Mouse (Mus musculus) thymus, adult 18-20 months (tissue): Measurements from ENCODE around the gene Sytl2.

Source experiments
- DNase-seq, 2 experiments: peaks; one replicate each; pipeline ENCODE4 v3.0.0; 2022; ENCODE audit warnings: mixed read lengths in 2 of 2

Sytl2 gene

DNA sequence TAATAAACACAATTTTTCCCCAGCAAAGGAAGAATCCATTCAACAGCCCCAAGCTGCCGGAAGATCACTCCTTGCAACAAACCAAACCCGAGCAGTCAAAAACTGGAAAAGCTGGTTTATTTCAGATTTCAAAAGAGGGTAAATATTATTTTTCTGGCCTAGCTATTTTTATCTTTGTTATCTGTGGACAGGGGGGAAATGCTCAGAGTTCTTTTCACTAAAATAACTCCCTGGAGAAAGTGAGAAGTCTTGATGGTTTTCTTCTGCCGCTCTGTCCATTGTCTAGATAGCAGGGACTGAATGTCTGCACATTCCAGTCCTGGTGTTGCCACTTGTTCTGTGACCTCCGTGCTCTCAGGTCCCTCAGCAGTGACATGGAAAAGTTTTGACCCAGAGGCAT is 70.8 kb downstream of the Sytl2 start:
- DNase-seq, result no peak

DNA sequence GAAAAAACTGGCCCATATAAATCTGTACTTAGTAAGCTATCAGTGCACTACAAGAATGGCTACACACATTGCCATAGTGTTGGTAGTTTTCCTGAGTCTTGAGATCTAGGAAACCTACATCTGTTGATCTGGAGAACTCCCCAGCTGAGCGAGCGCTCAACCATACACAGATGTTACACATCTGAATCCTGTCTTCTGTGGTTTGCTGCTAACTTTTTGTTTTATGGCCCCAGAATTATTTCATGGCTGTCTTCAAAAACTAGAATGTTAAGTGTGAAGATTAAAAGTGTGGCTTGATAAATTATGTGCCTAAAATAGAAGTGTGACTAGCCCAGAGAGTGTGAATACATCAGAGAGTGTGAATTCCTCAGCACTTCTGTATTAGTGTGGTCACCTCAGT is 82.4 kb downstream of the Sytl2 start:
- DNase-seq, result no peak

DNA sequence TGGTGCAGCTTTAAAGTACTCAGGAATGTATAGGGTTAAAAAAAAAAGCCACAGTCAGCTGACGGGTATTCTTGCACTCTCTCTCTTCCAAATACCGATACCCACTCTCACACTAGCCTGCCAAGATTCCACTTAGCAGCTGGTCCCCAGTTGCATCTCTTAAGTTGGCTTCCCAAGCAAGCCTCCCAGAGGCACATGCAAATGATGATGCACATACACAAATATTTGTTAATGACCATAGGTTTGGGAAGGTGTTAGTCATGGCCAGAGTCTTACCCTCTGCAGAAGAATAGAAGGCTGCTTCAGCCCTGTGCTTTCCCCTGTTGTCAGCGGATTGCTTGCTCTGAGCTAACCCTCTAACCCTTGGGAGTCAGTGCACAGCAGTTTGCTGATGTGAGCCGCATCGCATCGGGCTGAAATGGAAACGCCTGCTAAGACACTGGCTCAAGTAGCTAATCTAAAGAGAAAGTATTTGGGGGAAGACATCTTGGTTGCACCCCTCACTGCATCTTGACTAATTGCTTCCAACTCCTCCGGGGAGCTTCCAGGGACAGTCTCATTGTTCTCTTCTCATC is 84.9 kb downstream of the Sytl2 start:
- no peak for DNase-seq

DNA sequence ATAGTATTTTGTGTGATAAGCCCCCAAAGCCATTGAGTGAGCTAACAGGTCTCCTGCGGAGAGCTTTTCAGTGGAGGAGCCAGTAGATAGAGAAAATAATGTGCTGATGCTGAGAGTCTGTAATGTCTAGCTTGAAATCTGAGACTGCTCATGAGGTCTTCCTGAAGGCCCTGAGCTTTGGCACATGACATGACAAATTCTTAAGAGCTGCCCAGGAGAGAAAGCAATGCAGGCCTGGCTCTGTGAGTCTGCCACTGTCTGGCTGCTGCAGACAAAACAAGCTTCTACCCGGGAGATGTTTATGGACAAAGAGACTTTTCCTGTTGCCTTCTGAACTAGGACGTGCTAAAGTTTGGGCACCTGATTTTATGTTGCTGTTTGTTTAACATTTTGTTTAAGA is 87.7 kb downstream of the Sytl2 start:
- DNase-seq, result no peak

DNA sequence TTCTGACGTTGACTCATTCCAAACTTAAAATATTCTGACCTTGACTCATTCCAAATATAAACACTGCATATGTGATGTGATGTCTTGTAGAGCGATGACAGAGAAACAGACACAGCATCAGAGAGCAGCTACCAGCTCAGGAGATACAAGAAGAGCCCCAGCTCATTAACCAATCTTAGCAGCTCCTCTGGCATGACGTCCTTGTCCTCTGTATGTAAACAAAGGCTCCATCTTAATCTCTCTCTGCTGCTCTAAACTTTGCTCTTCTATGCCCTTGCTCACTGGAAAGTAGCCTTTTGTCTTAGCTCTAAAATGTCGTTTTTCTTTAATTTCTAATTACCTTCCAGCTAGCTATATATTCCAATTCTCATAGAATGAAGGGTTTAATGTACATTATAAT is 93.0 kb downstream of the Sytl2 start:
- DNase-seq, result no peak

DNA sequence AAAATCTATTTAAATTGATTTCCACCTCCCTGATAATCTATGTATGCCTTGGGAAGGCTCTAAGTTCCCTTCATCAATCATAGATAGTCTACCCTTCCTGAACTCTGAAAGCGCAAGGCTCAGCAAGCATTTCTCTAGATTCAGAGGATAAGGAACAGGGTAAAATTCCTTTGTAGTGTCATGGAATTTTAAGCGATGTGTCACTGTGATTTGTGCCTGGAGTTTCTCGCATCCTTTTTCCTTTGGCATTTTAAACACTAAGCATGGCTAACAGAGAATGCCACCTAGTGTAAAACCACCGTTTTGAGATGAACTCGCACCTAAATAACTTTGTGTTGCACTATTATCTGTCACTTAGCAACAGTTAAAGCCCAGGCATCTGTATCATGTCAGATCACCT is 93.9 kb downstream of the Sytl2 start:
- DNase-seq, result no peak

DNA sequence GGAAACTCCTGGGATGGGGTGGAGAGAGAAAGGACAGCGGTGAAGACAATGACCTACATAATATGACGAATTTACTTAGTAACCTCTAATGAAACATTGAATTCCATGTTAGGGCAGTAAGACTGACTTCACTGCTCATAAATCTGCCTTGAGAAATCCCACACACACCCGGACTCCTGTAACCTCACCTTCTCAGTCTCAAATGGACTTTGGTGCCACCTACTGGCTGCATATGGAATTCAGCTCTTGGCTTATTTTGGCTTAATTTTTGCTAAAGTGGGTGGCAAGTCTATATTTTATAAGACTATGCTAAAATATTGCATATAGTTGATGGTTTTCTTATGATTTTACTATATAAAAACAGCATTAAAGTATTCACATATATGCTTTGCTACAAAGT is 107.9 kb downstream of the Sytl2 start:
- DNase-seq, result peak in 1 of 2 experiments; percentile 22

DNA sequence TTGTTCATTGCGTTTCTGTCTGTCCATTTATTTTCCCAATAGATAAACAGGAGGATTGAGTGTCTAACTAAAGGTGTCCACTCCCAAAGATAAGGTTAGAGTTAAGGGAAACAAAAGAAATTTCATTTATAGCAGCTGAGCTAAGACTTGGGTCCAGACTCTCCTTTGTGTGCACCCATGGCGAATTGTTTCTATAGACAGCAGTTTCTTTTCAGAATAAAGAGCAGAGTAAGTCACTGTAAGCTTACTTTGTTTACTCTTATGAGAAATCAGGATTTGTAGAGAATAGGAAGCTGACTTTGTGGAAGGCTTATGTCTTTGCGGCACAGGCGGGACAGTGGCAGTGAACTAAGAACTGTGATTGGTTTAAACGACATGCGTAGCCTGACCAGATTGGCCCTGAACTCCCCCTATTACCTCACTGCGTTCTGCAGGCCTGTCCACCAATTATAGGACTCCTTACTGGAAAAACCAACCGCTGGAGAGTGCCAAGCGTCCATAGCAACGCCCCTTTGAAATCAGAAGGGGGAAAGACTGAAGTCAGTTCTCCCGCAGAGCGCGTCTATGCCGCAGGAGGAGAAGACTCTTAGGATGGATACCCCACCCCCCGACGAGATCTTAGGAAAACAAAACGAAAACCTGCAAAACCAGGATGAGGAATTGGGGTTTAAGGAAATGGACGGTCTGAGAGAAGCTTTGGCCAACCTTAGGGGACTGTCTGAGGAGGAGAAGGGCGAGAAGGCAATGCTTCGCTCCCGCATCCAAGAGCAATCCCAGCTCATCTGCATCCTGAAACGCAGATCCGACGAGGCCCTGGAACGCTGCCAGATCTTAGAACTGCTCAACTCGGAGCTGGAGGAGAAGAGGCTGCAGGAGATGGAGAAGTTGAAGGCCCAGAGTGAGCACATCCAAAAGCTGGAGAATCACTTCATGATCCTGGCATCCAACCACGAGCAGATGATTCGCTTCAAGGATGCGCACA is 124.3 kb downstream of the Sytl2 start, which contains the start of gene Ccdc89:
Gene Ccdc89 (plus strand): TSS at position 558 of the 982 bp plus-strand sequence.
- peak in 1 of 2 experiments; percentile 11 for DNase-seq

DNA sequence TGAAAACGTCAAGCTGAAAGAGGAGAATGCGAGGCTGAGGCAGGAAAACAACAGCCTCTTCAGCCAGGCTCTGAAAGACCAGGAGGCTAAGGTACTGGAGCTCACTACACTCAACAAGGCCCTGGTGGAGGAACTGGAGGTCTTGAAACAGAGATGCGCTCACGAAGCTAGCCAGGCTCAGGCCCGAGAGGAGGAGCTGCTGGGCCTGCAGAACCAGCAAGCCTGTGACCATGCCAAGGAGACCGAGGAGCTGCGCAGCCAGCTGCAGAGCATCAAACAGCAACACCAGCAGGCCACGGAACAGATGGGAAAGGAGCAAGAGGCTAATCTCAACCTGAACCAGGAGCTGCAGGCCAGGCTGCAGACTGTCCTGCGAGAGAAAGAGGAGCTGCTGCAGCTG is 125.0 kb downstream of the Sytl2 start:
- DNase-seq, result no peak

DNA sequence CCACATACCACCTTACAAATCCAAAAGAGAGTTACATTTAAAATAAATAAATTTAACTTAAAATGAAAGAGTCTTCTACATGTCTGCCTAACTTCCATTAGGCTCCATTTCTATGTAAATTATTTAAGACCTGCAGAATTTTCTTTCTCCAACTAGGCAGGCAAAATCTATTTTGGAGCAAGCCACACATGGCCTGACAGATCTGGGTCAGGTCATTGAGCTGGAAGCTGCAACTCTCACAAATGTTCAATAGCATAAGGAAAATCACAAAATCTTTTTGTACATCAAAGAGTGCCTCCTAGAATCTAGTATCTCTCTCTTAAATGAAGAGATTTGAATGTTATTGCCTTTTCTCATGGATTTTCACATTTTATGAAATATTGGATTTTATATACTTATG is 130.2 kb downstream of the Sytl2 start:
- DNase-seq, result no peak

DNA sequence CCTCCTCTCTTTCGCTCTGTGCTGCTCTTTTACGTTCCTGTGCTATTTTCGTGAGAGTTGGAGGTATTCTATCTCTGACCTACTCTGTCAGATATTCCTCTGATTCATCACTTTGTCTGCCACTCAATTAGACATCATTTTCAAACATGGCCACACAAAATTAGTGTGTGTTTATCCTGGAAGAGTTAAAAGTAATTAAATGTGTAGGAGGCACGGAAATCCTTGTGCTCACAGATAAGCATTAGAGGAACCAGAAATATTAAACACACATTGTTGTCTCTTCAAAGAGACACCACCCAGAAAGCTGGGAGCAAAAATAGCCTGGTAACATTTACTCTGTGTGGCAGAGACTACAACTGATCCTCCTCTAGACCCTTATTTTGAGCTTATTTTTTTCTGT is 138.0 kb downstream of the Sytl2 start:
- no peak for DNase-seq

DNA sequence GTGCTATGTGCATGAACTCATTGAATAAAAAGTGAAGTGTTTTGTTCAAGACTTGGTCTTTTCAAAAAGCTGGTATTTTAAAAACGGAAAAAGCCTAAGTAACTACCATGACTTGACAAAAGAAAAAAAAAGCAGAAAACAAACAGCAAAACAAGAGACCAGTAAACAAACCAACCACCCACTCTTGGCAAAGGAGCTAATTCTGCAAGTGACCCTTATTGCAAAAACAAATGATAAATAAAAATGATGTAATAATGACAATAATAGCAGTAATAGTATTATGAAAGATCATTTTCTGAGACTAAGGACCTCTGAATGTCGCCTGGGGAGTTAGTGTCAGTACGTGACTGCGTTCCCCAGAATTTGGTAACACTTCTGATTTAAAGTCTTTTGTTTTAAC is 140.0 kb downstream of the Sytl2 start:
- DNase-seq, result no peak

DNA sequence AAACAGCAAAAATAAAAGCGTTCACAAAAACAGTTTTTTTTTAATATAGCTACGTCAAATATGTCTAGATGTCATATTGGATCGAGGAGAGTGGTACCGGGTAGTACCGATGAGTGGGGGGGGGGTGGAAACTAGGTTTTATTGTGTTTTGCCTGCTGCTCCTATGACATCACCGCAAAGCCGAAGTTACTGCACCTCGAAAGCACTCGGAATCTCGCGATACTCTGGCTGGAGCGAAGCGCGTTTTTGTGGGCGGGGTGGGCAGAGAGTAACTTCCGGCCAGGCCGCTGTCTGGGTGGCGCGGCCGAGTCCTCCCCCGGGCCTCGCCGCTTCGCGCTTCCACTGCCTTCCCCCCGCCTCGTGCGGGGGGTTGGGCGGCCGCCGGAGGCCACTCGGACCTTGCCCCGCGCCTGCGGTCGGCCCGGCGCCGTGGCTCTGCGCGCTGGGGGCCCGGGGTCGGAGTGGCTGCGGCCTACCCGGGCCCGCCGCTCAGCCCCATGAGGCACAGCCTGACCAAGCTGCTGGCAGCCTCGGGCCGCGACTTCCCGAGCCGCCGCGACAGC is 140.5 kb downstream of the Sytl2 start, which contains the start of gene Crebzf:
Gene Crebzf (plus strand): TSS at position 212 of the 563 bp plus-strand sequence.
- DNase-seq, result peak; percentile 91 to 94

DNA sequence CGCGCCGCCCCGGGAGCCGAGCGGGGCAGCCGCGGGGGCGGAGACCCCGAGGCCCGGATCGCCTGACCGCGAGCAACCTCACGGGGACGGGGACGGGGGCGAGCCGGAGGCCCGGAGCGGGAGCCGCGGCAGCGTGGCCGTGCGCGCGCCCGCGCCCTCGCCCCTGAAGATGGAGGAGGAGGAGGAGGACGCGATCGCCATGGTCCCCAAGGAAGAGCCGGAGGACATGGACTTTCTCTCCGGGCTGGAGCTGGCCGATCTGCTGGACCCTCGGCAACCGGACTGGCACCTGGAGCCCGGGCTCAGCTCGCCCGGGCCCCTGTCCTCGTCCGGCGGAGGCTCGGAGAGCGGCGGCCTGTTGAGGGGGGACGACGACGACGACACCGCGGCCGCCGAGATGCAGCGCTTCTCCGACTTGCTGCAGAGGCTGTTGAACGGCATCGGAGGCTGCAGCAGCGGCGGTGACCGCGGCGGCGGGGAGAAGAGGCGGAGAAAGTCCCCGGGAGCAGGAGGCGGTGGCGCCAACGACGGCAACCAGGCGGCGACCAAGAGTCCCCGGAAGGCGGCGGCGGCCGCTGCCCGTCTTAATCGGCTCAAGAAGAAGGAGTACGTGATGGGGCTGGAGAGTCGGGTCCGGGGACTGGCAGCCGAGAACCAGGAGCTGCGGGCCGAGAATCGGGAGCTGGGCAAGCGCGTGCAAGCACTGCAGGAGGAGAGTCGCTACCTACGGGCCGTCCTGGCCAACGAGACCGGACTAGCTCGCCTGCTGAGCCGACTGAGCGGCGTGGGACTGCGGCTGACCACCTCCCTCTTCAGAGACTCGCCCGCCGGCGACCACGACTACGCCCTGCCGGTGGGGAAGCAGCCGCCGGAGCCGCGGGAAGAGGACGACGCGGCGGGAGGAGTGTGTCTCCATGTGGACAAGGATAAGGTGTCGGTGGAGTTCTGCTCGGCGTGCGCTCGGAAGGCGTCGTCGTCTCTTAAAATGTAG is 141.3 kb downstream of the Sytl2 start:
- peak; percentile 58 to 66 for DNase-seq

DNA sequence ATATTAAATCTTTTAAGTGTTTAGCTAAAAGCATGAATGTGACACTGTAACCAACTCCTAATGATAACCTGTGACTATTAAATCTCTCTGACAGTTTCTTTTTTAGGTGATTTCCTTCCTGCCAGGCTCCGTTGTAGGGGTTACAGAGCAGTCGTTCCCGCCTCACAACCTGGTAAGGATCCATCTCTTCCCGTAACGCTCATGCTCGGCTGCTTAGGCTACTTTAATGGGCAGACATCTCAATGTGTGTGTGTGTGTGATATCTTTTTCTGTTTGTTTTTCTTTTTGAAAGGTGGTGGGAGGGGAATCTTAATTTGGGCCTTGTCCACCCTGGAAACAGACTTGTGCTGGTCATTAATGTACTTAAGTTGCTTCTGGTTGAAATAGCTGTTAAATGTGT is 142.2 kb downstream of the Sytl2 start:
- DNase-seq, result no peak

DNA sequence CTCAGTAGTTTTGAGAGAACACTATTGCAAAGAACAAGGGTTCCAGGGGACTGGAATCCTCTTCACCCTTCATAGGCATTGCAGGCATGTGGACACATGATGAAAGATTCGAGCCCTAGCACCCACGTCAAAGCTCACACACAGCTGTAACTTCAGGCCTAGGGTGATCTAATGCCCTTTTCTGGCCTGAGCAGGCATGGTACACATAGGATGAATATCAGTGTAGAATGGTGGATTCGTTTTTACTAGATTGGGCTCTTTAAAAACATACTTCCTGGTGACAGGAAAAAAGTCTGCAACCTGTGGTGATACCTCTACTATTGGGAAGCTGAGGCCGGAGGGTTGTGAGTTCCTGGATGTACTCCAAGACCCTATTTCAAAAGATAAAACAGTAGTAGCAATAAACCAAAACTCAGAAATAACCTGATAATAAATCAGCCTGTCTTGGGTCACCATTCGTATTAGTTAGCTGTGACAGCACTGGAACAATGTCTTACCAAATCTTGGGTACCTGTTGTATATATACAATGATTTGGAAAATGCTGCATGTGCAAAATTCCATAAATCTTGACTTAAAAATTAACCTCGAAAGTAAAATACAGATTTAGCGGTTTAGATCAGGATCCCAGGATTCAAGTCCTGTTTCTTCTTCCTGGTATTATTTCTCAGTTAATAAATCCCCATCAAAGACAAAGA is 154.2 kb downstream of the Sytl2 start:
- no peak for DNase-seq

DNA sequence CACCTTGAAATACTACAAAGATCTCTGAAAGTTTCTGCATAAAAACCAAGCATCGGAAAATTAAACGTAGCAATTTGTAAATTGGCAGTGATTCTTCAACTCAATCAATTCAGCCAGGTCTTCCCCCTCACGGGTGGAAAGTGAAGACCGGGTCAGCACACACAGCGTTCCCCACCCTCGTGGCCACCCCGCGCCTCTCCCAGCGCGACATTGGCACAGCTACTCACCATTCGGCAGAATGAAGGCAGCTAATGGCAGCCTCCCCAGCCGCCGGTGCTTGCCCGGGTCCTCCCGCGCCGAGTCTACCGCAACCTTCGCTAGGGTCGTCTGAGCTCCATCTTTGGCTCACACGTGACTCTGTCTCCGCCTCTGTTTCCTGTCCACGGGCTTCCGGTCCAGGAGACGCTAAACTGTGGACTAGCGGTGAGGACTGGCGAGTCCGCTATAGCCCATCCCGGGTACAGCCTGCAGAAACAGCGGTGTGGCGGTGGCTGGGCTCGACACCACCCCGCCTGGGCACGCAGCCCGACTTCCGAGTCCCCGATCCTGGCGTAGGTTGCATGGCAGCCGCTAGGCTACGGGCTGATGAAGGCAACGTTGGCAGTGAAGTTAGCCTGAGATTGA is 154.9 kb downstream of the Sytl2 start, which contains the start of gene Tmem126a:
Gene Tmem126a (minus strand): TSS at position 385 of the 624 bp plus-strand sequence.
- DNase-seq, result peak; percentile 44 to 59

DNA sequence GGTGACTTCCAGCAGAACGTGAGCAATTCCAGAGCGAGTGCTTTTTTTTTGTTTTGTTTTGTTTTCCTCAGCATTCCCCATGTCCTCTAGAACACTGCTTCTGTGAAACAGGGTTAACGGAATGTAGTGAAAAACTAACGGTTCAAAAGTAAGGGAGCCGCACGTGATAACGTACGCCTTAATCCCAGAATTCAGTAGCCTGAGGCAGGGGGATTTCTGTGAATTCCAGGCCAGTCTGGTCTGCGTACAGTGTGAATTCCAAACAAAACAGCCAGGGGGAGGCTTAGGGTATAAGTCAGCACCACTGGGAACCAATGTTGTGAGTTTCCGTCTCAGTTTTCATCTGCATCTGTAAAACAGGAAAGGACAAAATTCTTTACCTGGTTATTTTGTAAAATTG is 155.5 kb downstream of the Sytl2 start:
- DNase-seq, result no peak
